Mouse (Mus musculus) ES-E14 (cell line): Measurements from ENCODE around the gene Bhlhe40.

Experiments
- CHD2 ChIP-seq: IDR thresholded peaks from 2 replicates; pipeline ENCODE4 v1.6.1; 2014; ENCODE audit warnings: mild to moderate bottlenecking, low read depth, low read length, inconsistent platforms
- HCFC1 ChIP-seq: IDR thresholded peaks from 2 replicates; pipeline ENCODE4 v1.6.1; 2012; ENCODE audit warnings: low read length, inconsistent platforms, borderline replicate concordance; ENCODE audit not compliant: insufficient read depth
- ZC3H11A ChIP-seq: IDR thresholded peaks from 2 replicates; pipeline ENCODE4 v1.6.1; 2012; ENCODE audit warnings: low read depth, mild to moderate bottlenecking, inconsistent platforms, low read length, borderline replicate concordance
- ZNF384 ChIP-seq: IDR thresholded peaks from 2 replicates; pipeline ENCODE4 v1.6.1; 2012; ENCODE audit warnings: low read depth, low read length, inconsistent platforms

DNA sequence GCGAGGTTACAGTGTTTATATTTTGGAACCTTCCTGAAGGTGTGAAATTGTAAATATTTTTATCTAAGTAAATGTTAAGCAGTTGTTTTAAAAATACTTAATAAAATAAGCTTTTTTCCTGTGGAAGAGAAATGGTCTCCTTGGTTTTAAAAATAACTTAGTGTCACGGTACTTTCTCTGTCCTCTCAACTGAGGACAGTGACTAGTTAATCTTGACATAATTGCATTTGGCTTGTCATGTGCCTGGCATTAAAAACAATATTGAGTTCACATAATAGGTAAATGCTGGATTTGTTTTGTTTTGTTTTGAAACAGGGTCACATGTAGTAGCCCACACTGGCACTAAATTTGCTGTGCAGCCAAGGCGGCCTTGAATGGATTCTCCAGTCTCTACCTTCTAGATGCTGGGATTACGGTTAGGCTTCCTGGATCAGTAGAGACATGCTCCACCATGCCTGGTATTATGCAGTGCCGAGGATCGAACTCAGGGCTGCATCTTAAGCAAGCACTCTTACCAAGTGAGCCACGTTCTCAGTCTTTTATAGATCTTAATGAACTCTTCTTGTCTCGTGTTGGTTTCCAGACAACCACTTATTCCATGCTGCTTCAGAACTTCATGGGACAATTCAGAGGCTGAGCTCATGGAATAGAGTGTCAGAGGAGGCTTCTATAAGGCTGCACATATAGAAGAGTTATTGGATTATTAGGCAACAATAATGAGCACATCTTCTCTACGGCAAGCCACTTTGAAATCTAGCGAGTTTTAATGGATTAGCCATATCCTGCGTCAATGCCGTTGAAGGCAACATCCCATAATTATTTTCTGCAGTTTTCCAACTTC is 6.4 kb downstream of the Bhlhe40 start:
- TF ChIP-seq ZC3H11A = no peak
- TF ChIP-seq HCFC1 = no peak
- no peak for TF ChIP-seq ZNF384
- no peak for TF ChIP-seq CHD2
